Mouse (Mus musculus) effector memory CD4-positive, alpha-beta T cell, adult 5 months (primary cell): Measurements from ENCODE around the gene Antxr2. TPM values are rescaled to one million over a fixed set of nuclear protein-coding genes. Genes with fewer than 3 reads are reported as not detected.

ENCODE experiments used
- polyA plus RNA-seq: library from polyadenylated mRNA; unstranded; fragments of 100-300 nt; shearing (Covaris generic); gene quantifications from one replicate; pipeline ENCODE4 v1.2.1, GENCODE M21; 2017

Antxr2 gene
- polyA plus RNA-seq, result 71.9 TPM

DNA sequence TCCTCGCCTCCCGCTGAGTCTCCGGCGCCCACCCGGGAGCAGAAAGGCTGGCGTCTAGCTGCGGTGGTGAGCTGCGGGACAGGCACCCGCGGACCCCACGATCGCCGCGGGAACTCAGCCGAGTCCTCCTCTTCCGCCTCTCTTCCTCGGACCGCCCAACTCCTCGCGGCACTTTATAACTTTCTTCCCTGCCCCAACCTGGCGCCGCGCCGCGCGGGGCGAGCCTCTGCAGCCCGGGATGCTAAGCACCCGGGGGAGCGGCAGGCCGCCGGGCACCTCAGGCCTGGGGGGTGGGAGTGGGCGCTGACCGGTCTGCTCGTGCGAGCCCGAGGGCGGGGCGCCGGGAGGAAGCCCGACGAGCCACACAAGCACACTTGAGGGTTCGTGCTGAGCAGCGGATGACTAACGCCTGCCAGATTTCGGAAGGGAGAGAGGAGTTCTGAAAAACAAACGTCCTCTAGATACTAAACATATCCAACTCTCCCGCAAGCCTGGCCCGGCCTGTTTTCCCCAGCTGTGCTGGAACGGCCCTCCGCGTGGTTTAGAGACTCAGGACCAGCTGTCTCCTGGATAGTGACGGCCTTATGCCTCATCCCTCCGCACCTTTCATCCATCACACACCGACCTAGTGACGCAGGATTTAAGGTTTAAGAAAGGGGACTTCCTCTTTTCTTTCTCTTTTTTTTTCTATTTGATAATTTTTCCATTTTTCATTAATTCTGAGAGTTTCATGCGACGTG lies at the start of gene Antxr2:
Gene Antxr2, minus strand, starts transcription at position 142 of the 740 bp plus-strand sequence.

Other genes starting within 250 kb of the Antxr2 start
- 0.11 TPM for gene Prdm8, start 136.2 kb upstream of the Antxr2 start, polyA plus RNA-seq
- not detected for gene Fgf5, start 223.1 kb upstream of the Antxr2 start, polyA plus RNA-seq